Mouse (Mus musculus): ENCODE data around the gene Uox.

Uox gene

DNA sequence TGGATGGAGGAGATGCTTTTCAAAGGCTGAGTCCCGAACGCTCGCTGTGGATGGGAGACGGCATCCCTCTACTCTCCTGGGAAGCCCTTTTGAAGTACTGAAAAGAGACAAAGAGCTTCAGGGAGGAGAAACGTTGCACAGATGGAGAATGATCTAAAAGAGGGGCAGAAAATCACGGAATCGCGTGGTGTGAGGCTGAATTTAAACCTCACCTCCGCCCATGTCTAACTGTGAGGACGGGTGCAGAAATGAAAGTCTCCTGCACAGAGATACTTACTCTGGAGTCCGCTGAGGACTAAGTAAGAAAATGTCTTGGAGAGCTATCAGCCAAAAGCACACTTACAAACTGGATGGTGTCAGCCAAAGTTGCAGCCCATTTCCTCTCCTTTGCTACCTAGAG lies 51.7 kb downstream of the Uox start:
- DNase-seq (ENCODE audit: low spot score) = no peak

GRCm38 (mm10) chr3:146625766-146626165 lies 55.5 kb downstream of the Uox start:
- no peak for DNase-seq (ENCODE audit: low spot score)

GRCm38 (mm10) chr3:146628227-146628982 lies 58.2 kb downstream of the Uox start:
- no peak for DNase-seq (ENCODE audit: low spot score)

GRCm38 (mm10) chr3:146632506-146632905 lies 62.3 kb downstream of the Uox start:
- DNase-seq (ENCODE audit: low spot score) = no peak

- no peak for DNase-seq (ENCODE audit: low spot score)
These were observed 71.7 kb downstream of the Uox start for GRCm38 (mm10) chr3:146641818-146642427.

DNA sequence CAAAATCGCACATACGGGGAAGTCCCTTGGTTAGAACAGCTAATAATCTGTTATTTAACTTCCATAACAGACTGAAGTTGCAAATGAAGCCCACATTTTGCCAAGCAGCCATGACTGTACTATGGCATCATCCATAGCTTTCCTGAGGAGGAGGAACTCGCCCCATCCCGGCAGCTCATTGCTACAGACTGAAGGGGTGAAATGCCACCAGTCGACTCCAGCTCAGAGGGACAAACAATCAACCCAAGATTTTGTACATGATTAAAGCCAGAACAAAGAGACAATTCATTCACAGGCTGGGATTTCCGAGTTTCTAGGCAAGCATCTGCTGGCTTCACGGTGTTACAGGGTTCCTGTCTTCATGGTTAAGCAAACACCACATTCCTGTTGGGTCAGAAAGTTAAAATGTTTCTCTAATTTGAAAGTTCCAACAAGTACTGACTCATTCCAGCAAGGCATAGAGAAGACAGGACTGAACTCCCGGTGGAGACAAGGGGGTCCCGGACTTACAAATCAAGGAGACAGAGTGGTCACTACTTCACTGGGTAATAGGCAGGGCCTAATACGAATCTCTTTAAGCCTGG lies 79.2 kb downstream of the Uox start:
- no peak for DNase-seq (ENCODE audit: low spot score)

DNA sequence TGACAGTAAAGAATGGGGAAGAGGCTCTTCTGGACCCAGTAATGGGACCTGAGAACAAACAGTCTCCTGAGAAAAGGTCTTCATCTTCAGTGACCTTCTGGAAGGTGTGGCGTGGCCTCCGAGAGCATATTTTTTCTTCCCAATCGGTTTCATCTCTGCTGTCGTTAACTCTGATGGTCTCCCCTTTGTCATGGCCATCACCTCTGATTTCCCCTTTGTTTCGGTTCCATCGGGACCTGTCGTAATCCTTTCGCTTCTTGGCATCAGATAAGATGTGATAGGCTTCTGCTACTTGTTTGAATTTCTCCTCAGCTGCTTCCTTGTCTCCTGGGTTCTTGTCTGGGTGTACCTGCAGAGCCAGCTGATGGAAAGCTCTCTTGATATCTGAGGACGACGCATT lies 80.5 kb downstream of the Uox start:
- DNase-seq (ENCODE audit: low spot score) = no peak

- DNase-seq (ENCODE audit: low spot score) = no peak
These were observed 81.0 kb downstream of the Uox start, which contains the start of gene 4930503B20Rik for GRCm38 (mm10) chr3:146651217-146651616. Gene 4930503B20Rik (minus strand): TSS chr3:146651317.

DNA sequence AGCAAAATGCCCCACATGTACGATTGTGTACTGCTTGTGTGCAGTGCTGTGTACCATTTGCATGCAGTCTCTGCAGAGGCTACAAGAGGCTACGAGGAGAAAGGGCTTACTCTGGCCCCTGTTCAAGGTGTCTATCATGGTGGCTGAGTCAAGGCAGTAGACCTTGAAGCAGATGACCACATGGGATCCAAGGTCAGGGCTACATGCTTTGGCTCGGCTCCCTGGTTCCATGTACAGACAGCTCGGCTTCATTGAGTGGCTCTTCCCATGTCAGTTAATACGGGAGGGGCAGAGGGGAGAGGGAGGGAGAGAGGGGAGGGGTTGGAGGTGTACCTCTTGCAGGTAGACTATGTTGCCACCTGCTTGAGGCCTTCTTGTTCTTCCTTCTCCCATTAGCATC lies 82.2 kb downstream of the Uox start:
- DNase-seq (ENCODE audit: low spot score) = no peak

GRCm38 (mm10) chr3:146653692-146654091 lies 83.5 kb downstream of the Uox start:
- DNase-seq (ENCODE audit: low spot score) = peak; percentile 52

- DNase-seq (ENCODE audit: low spot score) = peak; percentile 69
These were observed 84.9 kb downstream of the Uox start for GRCm38 (mm10) chr3:146655111-146655577.

- no peak for DNase-seq (ENCODE audit: low spot score)
These were observed 87.2 kb downstream of the Uox start for GRCm38 (mm10) chr3:146657433-146657832.

DNA sequence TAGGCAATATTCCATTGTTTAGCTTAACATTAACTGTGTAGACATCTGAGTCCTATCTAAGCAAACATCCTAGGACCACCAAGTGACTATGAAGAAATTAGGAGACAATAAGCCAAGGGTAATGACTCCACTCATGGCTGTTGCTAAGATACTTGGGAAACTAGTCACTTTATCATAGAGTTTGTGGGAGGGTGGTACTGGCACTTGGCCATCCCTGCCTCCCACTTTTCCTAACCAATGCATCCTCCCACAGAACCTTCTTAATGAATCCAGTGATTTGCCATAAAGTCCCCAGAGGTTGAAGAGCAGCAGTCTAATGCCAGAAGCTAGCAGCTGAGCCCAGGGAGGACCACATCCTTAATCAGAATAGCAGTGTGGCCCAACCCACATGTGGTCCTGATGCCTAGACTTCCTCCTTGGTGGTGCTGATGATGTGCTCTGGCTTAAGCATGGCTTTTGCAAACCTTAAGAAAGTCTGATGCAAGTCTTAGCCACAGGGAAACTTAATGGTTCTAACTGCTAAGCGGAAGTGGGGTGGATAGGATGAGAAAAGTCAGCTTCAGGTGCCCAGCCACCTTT lies 87.9 kb downstream of the Uox start:
- no peak for DNase-seq (ENCODE audit: low spot score)

DNA sequence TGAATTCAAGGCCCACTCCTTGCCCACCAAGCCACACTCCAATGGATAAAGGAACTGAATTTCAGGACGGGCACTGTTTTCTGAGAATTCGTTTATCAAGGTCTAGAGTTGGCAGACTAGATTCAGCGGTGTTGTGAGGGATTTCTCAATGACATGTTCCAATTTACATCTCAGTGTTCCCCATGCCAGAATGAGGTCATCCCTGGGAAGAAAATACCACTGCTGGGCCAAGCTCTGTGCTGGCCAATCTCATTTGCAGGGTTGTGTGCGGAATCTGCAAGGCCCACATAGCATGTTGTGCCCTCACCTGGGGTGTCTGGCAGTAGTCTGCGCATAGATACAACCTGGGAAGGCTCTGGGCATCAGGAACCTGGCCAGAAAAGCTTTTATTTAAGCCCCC lies 89.1 kb downstream of the Uox start:
- DNase-seq (ENCODE audit: low spot score) = no peak

DNA sequence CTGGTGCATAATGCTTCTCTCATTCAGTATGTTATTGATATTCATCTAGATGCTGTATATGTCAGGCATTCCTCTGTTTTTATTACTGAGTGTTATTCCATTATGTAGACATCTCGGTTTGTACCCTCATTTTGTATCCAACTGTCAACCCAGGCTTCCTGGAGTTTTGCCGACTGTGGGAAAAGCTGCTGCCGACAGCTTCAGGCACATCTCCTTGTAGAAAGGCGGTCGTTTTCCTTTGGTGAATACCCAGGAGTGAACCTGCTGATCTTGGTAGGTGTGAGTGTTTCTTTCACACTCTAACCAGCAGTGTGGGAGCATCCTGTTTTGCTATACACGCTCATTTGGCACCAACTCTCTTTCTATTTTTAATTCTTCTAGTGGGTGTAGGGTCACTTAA lies 90.8 kb downstream of the Uox start:
- DNase-seq (ENCODE audit: low spot score) = no peak

- DNase-seq (ENCODE audit: low spot score) = no peak
These were observed 91.7 kb downstream of the Uox start for GRCm38 (mm10) chr3:146661907-146662306.

GRCm38 (mm10) chr3:146671121-146671520 lies 100.9 kb downstream of the Uox start:
- no peak for DNase-seq (ENCODE audit: low spot score)

DNA sequence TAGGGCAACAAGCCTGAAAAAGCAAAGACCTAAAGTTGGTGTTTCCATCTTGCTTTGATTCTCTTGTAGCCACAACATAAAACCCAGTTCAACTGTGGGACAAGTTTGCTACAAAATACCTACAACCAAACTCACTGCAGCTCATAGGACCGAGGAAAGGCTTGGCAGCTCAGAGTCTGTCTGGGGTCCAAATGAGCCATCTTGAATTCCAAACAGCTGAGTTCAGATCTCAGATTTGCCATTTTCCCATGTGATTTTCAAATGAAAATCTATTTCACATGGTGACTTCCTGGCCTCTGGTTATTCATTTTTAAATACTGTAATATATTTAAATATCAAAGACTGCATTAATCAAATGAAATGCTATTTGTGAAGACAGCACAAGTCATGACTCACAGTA lies 104.9 kb downstream of the Uox start:
- DNase-seq (ENCODE audit: low spot score) = no peak

DNA sequence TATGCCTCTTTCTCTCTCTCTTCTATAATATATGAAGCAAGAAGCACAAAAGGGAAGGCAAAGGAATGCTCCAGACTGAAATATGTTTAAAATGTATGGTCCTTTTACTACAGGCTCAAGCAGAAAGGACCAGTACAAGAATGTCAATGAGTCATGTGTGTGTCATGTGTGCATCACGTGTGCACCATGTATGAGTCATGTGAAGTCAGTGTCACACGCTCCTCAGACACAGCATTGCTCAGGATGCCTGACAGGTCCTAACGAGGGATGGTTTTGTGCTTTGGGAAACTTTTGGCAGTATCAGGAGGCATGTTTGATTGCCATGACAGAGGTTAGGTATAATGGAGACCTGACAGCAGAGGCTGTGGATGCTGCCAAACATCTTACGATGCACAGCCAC lies 106.0 kb downstream of the Uox start:
- no peak for DNase-seq (ENCODE audit: low spot score)

DNA sequence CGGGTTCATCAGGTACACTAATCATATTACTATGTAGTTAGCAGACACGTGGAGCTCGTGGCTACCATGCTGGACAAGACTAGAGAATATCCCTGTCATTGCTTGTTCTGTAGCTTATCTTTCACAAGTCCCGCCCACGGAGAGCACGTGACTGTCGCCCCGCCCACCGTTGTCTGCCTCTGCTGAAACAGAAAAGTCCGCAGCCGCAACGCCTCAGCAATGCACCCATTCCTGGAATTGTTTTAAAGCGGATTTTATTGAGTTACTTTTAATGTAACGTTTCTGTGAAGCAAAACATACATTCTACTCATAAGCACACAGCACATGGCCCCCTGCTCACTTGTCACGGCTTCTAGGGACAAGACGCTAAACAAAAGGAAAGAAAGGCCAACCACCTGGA lies 109.4 kb downstream of the Uox start:
- DNase-seq (ENCODE audit: low spot score) = no peak

DNA sequence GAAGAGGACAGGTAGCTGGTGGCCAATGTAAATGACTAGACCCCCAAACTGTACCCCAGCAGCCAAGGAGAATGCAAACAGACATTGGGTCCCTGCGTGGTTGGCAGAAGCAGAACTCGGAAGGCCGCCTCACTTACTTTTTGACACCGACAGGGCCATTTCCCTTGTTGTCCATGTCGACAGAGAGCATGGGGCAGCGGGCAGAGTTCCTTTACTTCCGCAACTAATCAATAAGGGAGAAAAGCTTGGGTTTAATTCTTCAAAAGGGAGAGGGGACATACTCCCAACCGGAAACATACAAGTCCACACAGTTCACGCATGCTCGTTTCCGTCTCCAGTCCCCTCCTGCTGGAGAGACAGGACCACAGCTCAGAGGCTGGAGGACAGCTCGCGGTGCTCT lies 110.4 kb downstream of the Uox start:
- DNase-seq (ENCODE audit: low spot score) = no peak

GRCm38 (mm10) chr3:146681696-146682095 lies 111.5 kb downstream of the Uox start:
- no peak for DNase-seq (ENCODE audit: low spot score)
